Mouse (Mus musculus) ES-Bruce4 (cell line): Measurements from ENCODE around the gene Eif4enif1. TPM values are rescaled to one million over a fixed set of nuclear protein-coding genes. Genes with fewer than 3 reads are reported as not detected.

Experiments
- H3K27ac ChIP-seq: 2 replicates; pipeline ENCODE4 v1.5.1; 2012; ENCODE audit warnings: low read length, inconsistent platforms; ENCODE audit not compliant: insufficient read depth
- H3K27me3 ChIP-seq: 2 replicates; pipeline ENCODE4 v1.6.1; 2012; ENCODE audit warnings: mild to moderate bottlenecking, low read length, inconsistent platforms; ENCODE audit not compliant: control insufficient read depth, poor library complexity, insufficient read depth, severe bottlenecking
- H3K36me3 ChIP-seq: 2 replicates; pipeline ENCODE4 v1.6.1; 2012; ENCODE audit warnings: inconsistent platforms, mild to moderate bottlenecking, low read length, moderate library complexity; ENCODE audit not compliant: control insufficient read depth, poor library complexity, insufficient read depth, severe bottlenecking
- H3K4me1 ChIP-seq: one replicate; pipeline ENCODE4 v1.8.1; 2011; ENCODE audit warnings: low read length; ENCODE audit not compliant: control insufficient read depth, insufficient read depth
- H3K4me3 ChIP-seq: 2 replicates; pipeline ENCODE4 v1.5.1; 2011; ENCODE audit warnings: low read depth, mild to moderate bottlenecking, low read length
- H3K9ac ChIP-seq: 2 replicates; pipeline ENCODE4 v1.6.1; 2012; ENCODE audit warnings: low read depth, mild to moderate bottlenecking, inconsistent platforms; ENCODE audit not compliant: poor library complexity, severe bottlenecking
- H3K9me3 ChIP-seq: replicated peaks from 2 replicates; pipeline ENCODE4 v1.6.1; 2012; ENCODE audit warnings: mild to moderate bottlenecking, low read length, inconsistent platforms; ENCODE audit not compliant: control insufficient read depth, poor library complexity, insufficient read depth, severe bottlenecking
- CTCF ChIP-seq: IDR thresholded peaks from one replicate; pipeline ENCODE4 v1.8.1; 2011; ENCODE audit warnings: low read depth, low read length
- EP300 ChIP-seq: IDR thresholded peaks from 2 replicates; pipeline ENCODE4 v1.6.1; 2011; ENCODE audit warnings: low read depth, low read length; ENCODE audit not compliant: insufficient read depth
- POLR2A ChIP-seq: IDR thresholded peaks from one replicate; pipeline ENCODE4 v1.8.1; 2011; ENCODE audit warnings: low read length; ENCODE audit not compliant: insufficient read depth
- polyA plus RNA-seq: library from polyadenylated mRNA; stranded (reverse); fragments of >200 nt; gene quantifications from 2 replicates; pipeline ENCODE4 v1.2.4, GENCODE M21; 2011; ENCODE audit warnings: low read depth; ENCODE audit not compliant: missing spikeins, insufficient read depth, insufficient read length

The Eif4enif1 gene
- polyA plus RNA-seq, 1 experiment = 99.9 TPM

DNA sequence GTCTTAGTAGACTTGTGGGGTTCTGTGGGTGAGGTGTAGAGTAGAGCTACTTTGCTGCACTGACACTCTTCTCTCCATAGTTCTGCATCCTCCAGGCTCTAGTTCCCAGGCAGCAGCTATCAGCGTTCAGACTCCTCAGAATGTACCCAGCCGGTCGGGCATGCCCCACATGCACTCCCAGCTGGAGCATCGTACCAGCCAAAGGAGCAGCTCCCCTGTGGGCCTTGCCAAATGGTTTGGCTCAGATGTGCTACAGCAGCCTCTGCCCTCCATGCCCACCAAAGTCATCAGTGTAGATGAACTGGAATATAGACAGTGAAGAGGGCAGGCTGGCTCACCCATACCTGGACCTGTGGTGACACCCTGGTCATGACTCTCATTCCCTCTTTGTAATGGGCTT lies 41.6 kb downstream of the Eif4enif1 start:
- no peak for TF ChIP-seq EP300
- TF ChIP-seq POLR2A = no peak
- no peak for TF ChIP-seq CTCF
- Histone ChIP-seq H3K27me3 (no peaks in the 10 kb centered on the region; the same call in 1 of the 2 replicates), H3K4me1 (no peaks in the 10 kb centered on the region), H3K9me3 (peaks cover 10% of the 10 kb centered on the region), H3K9ac (no peak overlapping the region), H3K27ac (no peak overlapping the region), H3K4me3 (no peak overlapping the region), H3K36me3 (peaks cover 90% of the 10 kb centered on the region)

DNA sequence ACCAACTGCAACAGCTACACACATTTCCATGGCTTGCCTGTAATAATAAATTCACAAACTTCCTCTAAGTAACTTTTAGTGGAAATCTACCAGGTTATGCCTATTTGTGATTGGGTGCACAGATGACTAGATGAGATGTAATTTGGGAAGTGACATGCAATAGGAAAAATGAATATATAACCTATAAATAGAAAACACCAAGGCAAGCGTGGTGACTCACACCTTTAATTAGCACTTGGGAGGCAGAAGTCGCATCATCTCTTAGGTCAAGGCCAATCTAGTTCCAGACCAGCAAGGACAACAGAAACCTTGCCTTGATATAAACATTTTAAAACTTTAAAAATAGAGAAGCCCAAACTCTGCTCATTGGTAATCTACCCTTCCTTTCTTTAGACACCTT lies 45.2 kb downstream of the Eif4enif1 start:
- Histone ChIP-seq H3K4me1 (no peaks in the 10 kb centered on the region), H3K9me3 (no peaks in the 10 kb centered on the region), H3K27me3 (no peaks in the 10 kb centered on the region; the same call in 1 of the 2 replicates), H3K4me3 (no peak overlapping the region), H3K36me3 (peaks cover 97% of the 10 kb centered on the region), H3K27ac (no peak overlapping the region), H3K9ac (no peak overlapping the region)
- no peak for TF ChIP-seq CTCF

DNA sequence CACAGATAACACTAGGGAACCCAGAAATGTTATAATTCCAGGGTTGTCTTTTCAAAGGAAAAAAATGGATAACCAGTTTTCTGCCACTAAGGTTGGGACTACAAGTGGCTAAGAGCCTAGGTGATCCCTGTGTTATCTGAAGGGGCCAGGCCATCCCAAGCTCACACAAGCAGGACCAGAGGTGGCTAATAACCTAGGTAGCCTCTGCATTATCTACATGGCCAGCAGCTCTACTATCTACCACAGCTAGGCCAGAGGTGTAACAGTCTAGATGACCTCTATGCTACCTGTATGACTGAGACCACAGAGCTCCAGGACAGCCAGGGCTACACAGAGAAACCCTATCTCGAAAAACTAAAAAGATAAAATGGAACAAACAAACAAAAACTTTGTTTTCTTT lies 57.3 kb downstream of the Eif4enif1 start:
- Histone ChIP-seq H3K27me3 (no peaks in the 10 kb centered on the region), H3K4me1 (no peaks in the 10 kb centered on the region), H3K27ac (no peak overlapping the region), H3K9me3 (no peaks in the 10 kb centered on the region), H3K36me3 (peaks cover 65% of the 10 kb centered on the region), H3K4me3 (no peak overlapping the region), H3K9ac (no peak overlapping the region)
- TF ChIP-seq POLR2A = no peak
- TF ChIP-seq CTCF = no peak
- TF ChIP-seq EP300 = no peak

DNA sequence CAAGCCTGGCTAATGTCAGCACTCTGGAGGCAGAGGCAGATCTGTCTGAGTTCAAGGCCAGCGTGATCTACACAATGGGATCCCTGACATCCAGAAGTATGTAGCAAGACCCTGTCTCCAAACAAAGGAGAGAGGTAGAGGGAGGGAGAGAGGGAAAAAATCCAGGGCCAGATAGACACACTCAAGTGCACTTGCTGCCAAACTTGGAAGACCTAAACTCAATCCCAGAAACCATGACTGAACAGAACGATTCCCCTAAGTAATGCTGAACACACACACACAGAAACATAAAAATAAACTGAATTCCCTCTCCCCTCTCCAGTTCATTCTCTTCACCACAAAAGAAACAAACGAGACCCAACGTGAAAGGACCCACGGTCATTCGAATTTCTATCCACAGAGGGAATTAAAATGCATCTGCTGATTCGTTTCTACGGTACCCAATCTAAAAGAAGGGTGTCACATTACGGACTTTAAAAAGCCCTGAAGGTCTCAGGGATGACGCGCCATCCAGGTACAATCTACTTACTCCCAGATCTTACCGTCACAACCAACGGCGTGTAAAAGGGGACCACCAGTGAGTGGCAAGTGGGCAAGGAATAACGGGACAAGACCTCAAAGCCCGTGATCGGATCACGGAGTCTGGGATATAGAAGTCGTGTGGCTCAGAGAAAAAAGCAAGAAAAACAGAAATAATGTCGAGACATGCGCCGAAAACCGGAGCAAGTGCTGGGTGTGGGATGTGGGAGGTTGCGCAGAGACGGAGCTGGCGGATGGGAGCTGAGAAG lies 63.3 kb downstream of the Eif4enif1 start:
- TF ChIP-seq CTCF = no peak
- TF ChIP-seq POLR2A = no peak
- no peak for TF ChIP-seq EP300
- Histone ChIP-seq H3K36me3 (peaks cover 30% of the 10 kb centered on the region), H3K9me3 (no peaks in the 10 kb centered on the region), H3K4me3 (peak overlapping the region; percentile 91), H3K27ac (peak overlapping the region; percentile 60), H3K4me1 (peaks cover 4% of the 10 kb centered on the region), H3K27me3 (no peaks in the 10 kb centered on the region), H3K9ac (peak overlapping the region; percentile 87)

DNA sequence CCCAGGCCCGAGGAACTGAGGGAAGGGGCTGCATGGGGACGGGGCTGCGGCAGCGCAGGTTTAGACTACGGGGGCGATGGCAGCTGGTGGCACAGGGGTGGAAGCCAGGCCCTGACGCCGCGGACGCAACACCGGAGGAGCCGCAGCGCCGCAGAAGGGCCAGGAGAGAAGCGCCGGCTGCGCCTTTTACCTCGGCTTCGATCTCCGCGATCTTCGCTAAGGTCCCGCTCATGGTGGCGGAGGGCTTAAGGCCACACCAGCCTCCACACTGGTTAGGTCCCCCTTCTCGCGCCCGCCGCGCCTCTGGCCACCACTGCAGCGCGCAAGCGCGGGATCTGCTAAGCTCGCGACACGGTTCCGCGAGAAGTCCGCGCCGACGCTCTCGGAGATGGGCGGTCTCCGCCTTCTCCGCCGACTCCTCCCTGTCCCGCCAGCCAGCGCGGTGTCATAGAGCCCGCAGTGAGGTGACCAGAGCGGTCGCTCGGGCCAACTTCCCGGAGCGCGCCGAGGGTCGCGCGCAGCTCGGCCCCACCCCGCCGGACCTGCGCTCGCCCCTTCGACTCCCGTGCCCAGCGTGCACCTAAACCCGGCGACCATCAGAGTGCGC lies 64.0 kb downstream of the Eif4enif1 start, which contains the start of gene Drg1:
Gene Drg1 (minus strand): TSS at position 337 of the 607 bp plus-strand sequence.
- H3K9ac ChIP-seq = peak within 1 kb of the TSS; percentile 87
- no peaks in the 10 kb centered on the region for H3K9me3 ChIP-seq
- TF ChIP-seq POLR2A = peak; percentile 86
- TF ChIP-seq EP300 = 0 out of 2 replicates have a peak, but pooled peaks have one; percentile 5
- no peak for TF ChIP-seq CTCF
- H3K36me3 ChIP-seq = peaks cover 25% of the 10 kb centered on the region
- no peaks in the 10 kb centered on the region for H3K27me3 ChIP-seq
- H3K27ac ChIP-seq = peak within 1 kb of the TSS; percentile 67
- peak within 1 kb of the TSS; percentile 91 for H3K4me3 ChIP-seq
- H3K4me1 ChIP-seq = peaks cover 4% of the 10 kb centered on the region

DNA sequence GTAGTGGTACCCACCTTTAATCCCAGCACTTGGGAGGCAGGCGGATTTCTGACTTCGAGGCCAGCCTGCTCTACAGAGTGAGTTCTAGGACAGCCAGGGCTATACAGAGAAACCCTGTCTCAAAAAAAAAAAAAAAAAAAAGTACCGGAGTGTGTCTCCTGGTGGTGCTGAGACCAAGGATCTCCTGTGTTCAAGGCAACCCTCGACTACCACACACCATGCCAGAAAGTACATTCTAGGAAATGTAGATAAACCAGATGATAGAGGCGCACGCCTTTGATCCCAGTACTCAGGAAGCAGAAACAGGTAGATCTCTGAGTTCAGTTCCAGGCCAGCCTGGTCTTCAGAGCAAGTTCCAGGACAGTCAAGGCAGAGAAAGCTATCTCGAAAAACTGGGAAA lies 64.9 kb downstream of the Eif4enif1 start:
- Histone ChIP-seq H3K4me1 (peaks cover 4% of the 10 kb centered on the region), H3K9ac (peak overlapping the region; percentile 83), H3K4me3 (peak overlapping the region; percentile 46), H3K27ac (peak overlapping the region; percentile 67), H3K27me3 (no peaks in the 10 kb centered on the region), H3K36me3 (peaks cover 18% of the 10 kb centered on the region), H3K9me3 (no peaks in the 10 kb centered on the region)
- TF ChIP-seq POLR2A = no peak
- no peak for TF ChIP-seq CTCF
- TF ChIP-seq EP300 = no peak
